Mouse (Mus musculus): Measurements from ENCODE around the gene Csrnp3.

Csrnp3 gene

GRCm38 (mm10) chr2:65864778-65865339 is 19.3 kb downstream of the Csrnp3 start:
- DNase-seq (ENCODE audit: extremely low read depth, low read depth, low spot score) = no peak

DNA sequence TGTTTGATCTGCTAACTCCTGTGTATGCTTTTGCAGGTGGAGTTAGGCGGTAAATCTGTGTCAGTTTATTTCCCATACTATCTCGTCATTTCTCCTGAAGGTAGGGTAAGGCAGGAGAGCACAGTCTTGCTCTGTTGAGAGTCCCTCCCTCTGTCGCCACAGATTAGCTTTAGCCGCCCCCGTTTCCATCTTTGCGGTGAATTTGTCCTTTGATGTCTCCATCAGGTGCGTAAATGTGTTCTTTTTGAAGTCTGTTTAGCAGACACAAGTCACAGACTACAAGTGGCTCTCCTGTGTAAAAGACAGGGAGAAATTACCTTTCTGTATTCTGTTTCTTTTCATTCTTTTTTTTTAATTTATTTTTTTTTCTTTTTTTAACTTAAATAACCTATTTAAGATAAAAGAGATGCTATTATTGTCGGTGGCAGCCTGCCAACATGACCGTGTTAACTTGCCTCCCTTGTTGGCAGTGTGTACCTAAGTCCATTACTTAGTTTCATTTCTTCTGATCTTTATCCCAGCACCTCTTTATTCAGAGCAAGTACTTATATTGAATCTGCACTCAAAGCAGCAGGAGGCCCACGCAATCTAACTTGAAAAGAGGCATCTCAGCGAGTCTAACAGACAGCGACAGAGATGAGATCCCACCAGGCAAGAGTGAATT is 25.5 kb downstream of the Csrnp3 start:
- no peak for DNase-seq (ENCODE audit: extremely low read depth, low read depth, low spot score)

- no peak for DNase-seq (ENCODE audit: extremely low read depth, low read depth, low spot score)
Observed at GRCm38 (mm10) chr2:65891590-65891989, 46.0 kb downstream of the Csrnp3 start.

GRCm38 (mm10) chr2:65893241-65893640 is 47.7 kb downstream of the Csrnp3 start:
- DNase-seq (ENCODE audit: extremely low read depth, low read depth, low spot score) = no peak

GRCm38 (mm10) chr2:65894299-65894698 is 48.7 kb downstream of the Csrnp3 start:
- no peak for DNase-seq (ENCODE audit: extremely low read depth, low read depth, low spot score)

GRCm38 (mm10) chr2:65896542-65896941 is 51.0 kb downstream of the Csrnp3 start:
- DNase-seq (ENCODE audit: extremely low read depth, low read depth, low spot score) = no peak

GRCm38 (mm10) chr2:65897084-65897483 is 51.5 kb downstream of the Csrnp3 start:
- DNase-seq (ENCODE audit: extremely low read depth, low read depth, low spot score) = no peak

GRCm38 (mm10) chr2:65899478-65899877 is 53.9 kb downstream of the Csrnp3 start:
- no peak for DNase-seq (ENCODE audit: extremely low read depth, low read depth, low spot score)

DNA sequence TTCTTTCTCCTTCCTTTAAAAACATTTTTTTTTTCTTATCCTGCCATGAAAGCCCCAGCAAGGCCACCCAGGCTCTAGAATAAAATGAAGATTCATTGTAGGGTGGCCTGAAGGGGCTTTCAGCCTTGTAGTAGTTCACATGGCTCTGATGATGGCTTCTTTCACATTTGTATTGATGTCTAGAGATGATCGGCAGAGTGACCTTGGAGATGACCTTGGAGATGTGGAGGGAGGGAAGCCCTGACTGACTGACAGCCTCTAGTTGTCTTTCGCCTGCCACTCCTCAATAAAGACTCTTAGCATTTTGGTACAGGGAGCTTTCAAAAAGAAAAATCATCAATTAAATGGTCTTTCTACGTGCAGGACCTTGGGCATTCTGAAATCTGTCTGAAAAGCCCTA is 63.0 kb downstream of the Csrnp3 start:
- no peak for DNase-seq (ENCODE audit: extremely low read depth, low read depth, low spot score)

DNA sequence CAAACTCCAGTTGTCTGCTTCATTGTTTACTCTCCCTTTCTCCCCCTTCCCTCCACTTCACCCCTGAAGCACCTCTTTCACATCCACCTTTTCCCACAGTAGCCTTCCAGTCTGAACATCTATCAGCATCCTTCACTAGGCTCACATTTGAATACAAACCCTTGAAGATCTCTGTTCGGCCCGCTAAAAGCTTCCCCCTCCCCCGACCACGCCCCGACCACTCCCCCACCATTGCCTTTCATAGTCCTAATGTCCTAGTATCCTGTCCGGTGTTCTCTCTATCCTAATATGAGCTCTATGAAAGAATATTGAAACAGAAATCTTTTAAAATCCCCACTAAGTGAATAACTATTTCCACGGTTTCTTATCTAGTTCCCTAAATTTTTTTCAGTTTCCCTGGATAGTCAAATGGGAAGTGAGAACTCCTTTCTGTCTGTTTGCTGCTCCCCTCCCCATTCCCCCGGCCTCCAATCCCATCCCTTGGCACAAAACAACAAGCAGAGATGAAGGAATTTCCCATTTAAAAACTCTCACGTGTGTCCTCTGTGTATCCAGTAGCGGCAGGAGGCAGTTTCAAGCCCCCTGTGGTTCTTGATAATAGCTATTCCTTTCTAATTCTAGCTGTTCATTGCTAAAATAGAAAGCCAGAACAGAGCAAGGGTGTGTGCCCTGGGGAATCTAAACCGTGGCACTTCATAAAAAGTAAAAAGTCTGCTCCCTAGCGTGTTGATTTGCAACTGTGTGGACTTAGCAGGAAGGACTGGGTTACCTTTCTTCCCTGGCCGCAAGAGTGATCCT is 64.4 kb downstream of the Csrnp3 start:
- DNase-seq (ENCODE audit: extremely low read depth, low read depth, low spot score) = no peak

- DNase-seq (ENCODE audit: extremely low read depth, low read depth, low spot score) = no peak
Observed at GRCm38 (mm10) chr2:65915994-65916393, 70.4 kb downstream of the Csrnp3 start.

DNA sequence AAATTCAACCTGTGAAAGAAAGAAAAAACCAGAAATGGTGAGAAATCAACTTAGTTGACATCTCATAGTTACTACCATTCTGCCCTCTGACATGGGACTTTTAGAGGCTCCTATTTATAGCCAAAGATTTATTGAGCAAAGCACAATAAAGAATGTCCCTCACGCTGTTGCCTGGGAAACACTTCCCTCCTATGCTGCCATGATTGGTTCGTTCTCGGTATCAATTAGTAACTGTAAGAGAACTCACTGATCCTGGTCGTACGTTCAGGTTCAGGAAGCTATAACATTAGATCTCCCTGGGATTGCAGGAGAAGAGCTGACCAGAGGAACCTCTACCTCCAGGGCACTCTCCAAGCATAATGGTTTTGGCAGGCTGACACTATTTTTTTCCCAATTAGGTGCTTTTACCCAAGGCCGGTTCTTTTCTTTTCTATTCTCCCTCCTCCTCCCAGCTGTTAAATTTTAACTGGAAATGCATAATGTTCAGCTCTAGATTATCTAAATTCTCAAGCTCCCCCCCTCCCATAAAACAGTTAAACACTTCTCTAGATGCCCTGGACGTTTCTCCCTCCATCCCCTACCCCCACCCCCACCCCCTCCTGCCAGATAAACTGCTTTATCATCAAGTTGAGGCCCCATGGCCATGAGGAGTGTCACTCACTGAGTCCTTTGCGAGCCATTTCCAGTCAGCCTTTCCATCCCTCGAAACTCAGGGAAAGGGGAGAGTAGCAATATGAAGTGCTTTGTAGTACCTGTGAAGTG is 75.3 kb downstream of the Csrnp3 start:
- no peak for DNase-seq (ENCODE audit: extremely low read depth, low read depth, low spot score)

DNA sequence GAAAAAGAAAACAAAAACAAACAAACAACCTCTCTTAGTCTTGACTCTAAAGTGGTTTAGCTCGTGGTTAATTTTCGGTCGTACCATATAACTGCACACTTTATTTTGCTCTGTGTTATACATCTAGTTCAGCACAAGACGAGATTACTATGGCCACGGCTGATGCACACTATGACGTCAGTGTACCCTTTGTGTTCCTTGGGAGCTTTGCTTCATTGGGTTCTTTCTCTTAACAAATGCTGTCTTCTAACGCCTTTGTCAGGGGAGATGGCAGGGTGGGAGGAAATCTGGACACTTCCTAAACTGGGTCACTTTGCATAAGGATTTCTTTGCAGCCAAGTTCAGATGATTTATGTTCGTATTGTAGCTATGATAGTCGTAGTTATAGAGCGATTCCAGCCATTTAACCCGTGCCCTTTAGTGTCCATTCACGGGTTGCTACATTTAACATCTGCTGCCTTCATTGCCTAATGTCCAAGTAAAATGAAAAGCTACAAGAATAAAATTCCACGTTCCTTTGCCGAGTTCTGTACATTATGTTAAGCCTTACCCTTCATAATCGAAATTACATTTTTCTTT is 79.9 kb downstream of the Csrnp3 start:
- no peak for DNase-seq (ENCODE audit: extremely low read depth, low read depth, low spot score)

GRCm38 (mm10) chr2:65926935-65927708 is 81.6 kb downstream of the Csrnp3 start:
- DNase-seq (ENCODE audit: extremely low read depth, low read depth, low spot score) = no peak

DNA sequence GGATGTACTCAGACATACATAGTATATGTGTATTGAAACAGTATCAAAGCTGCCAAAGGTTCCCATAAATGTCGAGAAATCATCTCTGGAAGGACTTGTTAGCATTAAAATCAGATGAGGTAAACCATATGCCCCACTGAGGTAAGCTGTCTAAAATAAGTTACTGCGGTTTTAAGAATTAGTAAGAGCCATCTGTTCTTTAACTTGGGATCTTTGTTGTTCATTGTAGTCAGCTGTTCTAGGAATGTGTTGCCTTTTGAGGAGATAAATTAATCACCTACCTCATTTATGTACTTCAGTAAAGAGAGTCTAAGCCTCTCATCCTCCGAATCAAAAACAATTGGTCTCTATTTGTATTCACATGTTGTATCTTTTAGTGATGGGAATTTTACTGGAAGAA is 83.7 kb downstream of the Csrnp3 start:
- no peak for DNase-seq (ENCODE audit: extremely low read depth, low read depth, low spot score)

GRCm38 (mm10) chr2:65929927-65930326 is 84.4 kb downstream of the Csrnp3 start:
- no peak for DNase-seq (ENCODE audit: extremely low read depth, low read depth, low spot score)

DNA sequence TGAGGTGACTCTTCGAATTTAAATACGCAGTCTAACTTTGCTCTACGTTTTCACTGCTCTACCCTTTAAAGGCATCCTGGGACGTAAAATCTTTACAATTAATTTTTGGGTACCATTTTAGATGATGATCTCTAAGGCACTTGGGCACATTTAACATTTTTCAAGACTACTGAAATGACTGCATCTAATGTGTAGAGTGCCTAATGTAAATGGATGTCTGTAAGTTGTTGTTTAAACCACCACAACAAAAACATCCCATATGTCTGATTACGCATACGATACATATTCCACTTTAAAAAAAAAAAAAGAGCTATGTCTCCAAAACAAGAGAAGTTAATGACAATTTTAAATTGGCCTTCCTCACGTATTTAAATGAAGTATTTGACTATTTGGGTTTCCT is 85.7 kb downstream of the Csrnp3 start:
- no peak for DNase-seq (ENCODE audit: extremely low read depth, low read depth, low spot score)

DNA sequence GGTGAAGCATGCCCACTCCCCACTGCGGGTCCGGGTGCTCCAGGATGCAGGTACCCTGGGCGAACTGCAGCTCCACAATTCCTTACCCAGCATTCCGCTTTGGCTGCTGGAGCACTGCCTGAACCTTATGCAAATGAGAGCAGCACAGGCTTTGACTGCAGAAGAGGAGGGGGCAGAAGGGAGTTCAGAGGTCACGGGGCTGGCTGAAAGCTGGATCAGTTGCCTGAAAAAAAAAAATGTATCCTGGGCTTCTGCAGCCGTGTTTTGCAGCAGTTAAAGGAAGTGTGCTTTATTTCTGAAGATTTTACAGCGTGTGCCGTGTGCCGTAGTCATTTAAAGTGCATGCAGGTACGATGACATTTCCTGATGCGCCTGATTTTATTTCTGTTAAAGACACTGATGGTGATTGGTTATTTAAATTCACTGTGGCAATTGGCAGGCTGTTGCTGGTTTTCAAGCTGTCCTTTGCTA is 86.3 kb downstream of the Csrnp3 start:
- DNase-seq (ENCODE audit: extremely low read depth, low read depth, low spot score) = no peak

- no peak for DNase-seq (ENCODE audit: extremely low read depth, low read depth, low spot score)
Observed at GRCm38 (mm10) chr2:65934099-65934498, 88.5 kb downstream of the Csrnp3 start.

GRCm38 (mm10) chr2:65938900-65939299 is 93.3 kb downstream of the Csrnp3 start:
- DNase-seq (ENCODE audit: extremely low read depth, low read depth, low spot score) = no peak

Measured in fat pad, adult 2 months (tissue).